Mouse (Mus musculus): Measurements from ENCODE around the gene Sacm1l.

The Sacm1l gene

DNA sequence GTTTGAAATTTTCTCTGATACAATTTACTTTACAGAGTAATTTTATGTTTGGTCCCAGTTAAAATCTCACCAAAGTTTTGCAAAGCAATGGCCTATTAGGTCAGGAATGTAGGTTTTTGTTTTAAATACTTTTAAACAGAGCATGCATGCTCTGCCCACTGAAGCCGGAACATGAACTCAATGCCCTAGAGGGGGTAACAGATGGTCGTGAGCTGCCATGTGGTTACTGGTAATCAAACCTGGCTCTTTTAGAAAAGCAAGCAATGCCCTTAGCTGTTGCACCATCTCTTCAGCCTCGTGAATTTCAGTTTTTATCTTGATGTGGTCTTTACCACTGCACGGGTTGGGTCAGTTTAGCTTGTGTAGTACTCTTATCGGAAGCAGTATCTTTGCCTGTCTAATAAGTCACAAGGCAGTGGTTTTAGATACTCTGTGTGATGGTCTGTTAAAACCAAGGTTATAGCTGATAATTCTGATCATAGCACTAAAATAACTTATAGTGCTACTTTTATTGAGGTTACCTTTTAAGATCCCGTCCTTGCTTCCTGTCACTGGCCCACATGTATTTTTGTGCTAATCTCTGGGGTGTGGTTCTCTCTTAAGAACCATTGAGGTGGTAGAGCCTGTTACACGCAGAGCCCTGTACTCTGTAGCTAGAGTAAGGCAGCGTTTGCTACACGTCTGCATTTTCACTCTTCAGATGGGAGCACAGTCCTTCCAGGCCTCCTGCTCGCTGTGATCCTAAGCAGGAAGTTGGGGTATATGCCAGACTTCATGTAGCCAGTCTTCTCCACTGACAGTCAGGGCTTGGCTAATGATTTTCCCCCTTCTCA lies 48.0 kb downstream of the Sacm1l start:
- DNase-seq (ENCODE audit: low spot score) = no peak

DNA sequence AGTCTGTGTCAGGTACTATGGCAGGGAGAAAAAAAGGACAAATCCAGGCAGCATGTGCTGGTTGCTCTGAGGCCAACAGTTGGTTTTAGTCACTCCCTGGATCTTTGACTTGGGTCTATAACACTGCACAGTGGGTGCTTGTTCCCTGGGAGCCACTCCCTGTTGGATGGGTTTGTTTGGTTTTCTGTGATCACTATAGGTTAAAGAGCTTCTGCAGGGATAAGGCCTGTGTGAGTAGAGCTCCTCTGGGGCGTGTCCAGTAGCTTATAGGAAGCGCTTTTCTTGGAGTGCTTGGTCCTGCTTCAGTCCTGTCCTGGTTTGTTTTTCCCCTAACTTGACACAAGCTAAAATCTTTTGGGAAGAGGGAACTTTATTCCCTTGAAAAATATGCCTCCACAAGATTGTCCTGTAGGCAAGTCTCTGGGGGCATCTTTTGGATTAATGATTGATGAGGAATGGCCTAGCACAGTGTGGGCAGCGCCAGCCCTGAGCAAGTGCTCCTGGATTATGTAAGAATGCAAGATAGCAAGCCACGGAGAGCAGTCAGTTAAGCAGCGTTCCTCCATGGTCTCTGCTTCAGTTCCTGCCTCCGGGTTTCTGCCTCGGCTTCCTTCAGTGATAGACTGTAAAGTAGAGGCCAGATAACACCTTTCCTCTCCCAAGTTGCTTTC lies 59.8 kb downstream of the Sacm1l start:
- DNase-seq (ENCODE audit: low spot score) = no peak

DNA sequence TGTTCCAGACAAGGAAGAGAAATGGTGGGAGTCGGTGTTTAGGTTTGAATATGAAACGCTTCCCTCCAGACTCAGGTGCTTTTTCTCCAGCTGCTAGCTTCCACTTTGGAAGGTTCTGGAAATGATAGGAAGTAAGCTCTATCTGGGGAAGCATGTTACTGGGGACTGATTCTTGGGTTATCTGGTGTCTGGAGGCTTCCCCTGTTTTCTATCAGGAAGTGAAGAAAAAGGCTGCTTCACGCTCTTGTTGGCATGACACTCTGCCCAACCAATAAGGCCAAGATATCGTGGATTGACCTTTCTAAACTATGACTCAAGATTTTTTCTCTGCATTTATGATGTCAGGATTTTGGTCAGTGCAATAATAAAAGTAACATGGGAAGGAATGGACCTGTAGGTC lies 65.6 kb downstream of the Sacm1l start:
- no peak for DNase-seq (ENCODE audit: low spot score)

DNA sequence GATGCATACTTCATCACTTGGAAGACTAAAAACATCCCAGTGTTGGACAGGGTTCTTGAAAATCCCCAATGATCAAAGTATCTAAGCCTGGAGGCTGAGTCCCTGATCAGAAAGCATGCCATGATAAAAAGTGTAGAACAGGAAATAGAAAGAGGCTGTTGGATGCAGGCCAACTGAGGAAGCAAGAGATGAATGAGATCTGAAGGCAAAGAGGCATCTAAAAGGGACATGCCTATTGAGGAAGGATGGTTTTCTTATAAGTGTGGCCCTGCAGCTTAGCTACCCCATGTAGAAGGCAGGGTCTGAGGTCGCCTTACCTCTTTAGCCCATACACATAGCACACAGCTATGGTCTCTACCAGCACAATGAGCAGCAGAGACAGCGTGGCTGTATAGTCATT lies 67.4 kb downstream of the Sacm1l start:
- DNase-seq (ENCODE audit: low spot score) = no peak

DNA sequence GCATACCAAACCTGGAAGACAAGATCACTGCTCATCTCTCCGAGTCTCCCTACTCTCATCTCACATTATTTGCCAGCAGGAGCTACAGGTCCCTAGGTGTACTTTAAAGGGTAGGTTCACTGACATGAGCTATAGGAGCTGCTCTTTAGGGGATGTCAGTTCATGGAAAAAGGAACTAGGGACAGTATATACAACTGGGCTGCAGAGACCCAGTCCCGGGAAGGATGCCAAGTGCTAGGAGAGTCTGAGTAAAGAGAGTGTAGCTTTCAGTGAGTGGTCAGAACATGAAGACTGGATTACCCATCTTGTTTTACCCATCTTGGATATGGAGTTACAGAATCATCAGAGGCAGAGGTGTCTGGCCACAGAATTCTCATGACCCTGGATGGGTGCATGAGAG lies 67.8 kb downstream of the Sacm1l start:
- no peak for DNase-seq (ENCODE audit: low spot score)

DNA sequence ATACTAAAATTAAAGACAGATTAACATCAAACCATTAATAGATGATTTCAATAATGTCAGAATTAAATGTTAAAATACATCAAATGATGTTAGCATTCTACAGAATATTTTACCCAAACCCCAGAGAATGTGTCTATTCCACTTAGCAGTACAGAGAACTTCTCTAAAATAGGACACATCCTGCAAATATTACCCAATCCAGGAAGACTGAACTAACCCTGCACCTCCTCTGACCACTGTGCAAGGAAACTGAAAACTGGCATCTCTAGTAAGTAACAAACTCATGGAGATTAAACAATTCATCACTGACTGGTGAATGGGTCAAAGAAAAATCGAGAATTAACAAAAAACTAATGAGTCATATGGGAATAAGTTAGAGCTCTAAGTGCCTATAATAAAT lies 72.0 kb downstream of the Sacm1l start:
- no peak for DNase-seq (ENCODE audit: low spot score)

DNA sequence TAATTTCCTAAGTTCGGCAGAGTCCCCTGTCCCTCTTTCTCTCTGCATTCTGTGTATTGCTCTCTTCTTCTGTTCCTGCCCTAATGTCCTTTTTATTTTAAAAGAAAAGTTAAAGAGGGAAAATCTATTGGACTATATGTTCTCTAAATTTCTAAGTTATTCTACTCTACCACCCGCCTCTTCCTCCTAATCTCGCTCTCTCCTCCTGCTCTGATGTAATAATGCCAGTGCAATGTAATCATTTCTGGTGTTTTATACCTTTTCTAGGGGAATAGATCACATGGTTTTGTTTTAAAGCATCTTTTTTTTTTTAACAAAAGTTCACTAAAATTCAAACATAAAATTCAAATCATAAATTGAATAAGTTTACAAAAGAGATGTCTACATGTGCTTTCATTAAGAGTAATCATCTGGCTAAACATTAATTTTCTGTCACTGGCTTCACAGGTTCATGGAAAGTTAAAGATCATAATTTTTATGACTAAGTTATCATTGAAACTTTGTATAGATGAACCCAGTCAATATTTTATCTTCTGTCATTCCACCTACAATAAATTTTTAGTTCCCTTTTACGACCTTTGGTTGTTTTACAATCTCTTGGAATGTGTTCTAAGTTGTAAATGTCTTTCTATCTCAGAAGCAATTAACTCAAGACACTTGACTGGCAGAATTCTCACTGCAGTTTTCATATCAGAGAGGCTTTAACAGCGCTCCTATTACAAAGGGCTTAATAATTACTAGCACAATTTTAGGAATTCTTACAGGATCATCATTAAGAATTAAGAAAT lies 90.9 kb downstream of the Sacm1l start:
- DNase-seq (ENCODE audit: low spot score) = no peak

DNA sequence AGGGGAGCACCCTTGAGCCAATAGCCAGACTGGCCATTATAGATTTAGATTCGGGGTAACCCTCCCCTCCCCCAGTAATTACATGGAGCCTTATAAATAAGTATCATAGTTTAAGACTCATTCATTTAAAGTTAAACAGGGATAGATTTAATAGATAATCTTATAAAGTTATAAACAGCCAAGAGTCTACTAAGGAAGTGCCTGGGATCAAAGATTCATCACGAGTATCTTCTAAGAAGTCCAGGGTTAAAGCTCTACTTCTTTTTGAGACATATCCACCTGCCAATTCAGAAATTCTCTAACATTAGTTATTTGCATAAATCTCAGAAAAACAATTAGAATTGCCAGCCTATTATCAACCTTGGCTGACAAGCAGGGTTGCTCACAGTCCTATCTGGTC lies 95.2 kb downstream of the Sacm1l start:
- no peak for DNase-seq (ENCODE audit: low spot score)

DNA sequence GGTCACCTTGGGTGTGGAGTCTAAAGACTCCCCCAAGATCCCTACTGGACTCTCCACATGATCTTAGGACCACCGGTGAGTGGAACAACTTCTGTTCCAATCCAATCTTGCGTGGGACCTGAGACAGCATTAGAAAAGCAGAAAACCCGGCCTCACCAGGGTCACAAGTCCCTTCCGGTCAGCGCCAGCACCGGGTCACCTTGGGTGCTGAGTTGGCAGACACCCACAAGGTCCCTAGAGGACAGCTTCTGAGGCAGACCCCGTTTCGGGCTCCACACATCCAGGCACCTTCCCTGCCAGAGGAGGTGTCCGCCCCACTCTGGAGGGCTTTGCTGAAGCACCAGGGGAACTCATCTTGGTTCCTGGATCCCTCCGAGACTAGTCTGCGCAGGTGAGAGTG lies 96.3 kb downstream of the Sacm1l start:
- DNase-seq (ENCODE audit: low spot score) = no peak

DNA sequence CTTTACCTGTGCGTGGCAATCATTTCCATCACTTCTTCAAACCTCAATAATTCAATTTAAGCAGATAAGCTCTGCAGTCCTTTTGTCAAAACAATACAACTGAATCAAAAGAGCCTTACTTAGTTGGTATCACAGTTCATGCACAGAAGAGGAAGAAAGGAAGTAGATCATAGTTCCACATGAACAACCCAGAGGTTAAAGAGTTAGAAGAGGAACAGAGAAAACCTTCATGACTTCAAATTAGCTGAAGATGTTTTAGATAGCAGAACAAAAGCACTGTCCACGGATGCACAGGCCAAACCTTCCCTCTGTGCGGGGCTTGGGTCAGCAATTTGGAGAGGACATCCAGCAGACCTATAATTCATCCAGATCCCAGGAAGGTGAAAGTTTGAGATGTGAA lies 102.1 kb downstream of the Sacm1l start:
- no peak for DNase-seq (ENCODE audit: low spot score)

DNA sequence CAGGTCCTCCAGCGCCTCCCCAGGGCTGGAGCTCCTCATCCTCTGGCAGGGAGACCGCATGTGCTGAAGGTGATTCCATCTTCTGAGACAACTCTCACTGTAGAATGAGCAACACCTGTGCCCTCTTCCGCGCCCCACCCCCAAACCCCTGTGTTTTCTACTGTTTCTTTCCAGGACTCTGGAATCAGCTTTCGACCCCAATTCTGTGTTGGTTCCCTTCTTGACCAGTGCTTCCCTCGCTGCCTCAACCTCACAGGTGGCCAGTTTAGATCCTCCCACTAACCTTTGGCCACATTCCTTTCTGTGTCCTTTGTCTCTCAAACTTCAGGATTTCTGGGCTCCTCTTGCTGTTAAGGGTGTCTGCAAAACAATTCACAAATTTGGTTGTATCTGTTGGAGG lies 102.7 kb downstream of the Sacm1l start, which contains the start of gene Slc6a20b:
Gene Slc6a20b (minus strand): TSS at position 285 of the 400 bp plus-strand sequence.
- no peak for DNase-seq (ENCODE audit: low spot score)

DNA sequence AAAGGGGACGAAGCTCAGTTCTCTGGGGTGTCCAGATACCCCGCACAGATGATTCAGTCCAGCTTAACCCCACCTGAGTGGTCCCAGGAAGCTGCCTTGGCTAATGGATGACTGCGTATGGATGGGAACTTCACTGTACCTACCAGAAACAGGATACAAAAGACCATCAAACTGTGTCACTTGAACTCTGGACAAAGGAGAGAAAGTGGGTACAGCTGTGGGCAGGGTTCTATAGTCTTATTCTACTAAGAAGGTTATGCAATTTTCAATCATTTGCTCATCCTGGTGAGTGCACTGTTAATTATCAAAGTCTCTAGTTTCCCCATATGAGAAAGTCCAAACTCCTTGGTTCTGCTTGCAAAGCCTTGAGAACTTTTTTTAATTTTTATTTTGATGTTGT lies 103.4 kb downstream of the Sacm1l start:
- DNase-seq (ENCODE audit: low spot score) = no peak

DNA sequence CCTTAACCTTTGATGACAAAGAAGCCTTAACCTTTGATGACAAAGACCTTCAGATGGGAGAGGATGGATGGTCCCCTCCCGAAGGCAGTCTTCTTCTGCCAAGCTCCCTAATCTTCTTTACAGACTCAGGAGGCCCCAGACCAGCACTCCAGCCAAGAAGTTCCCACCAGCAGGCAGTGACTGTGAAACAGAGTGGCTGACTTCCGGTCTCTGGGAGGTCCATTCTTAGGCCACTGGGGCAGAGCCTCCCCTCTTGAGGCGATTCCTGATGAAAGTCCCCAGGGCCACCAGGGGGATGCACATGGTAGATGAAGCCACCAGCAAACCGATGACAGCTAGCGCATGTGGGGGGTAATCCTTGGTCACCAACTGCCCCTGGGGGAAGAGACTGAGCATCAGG lies 107.2 kb downstream of the Sacm1l start:
- no peak for DNase-seq (ENCODE audit: low spot score)

DNA sequence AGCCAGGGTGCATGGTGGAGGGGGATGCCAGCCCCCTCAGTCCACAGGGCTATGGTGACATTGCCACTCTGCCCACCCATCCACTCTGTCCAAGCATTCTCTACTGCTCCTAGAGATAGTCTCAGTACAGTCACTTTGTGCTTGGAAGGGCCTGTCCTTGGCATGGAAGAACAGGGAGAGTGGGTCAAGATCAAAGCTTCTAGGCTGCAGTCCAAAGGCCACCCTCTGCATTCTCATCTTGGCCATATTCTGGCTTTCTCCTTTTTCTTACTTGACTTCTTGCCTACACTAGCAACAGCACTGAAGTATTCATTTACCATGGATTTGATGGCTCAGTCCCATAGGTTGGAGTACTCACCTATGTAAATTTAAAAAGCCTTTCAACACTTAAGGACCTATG lies 108.7 kb downstream of the Sacm1l start:
- DNase-seq (ENCODE audit: low spot score) = no peak

DNA sequence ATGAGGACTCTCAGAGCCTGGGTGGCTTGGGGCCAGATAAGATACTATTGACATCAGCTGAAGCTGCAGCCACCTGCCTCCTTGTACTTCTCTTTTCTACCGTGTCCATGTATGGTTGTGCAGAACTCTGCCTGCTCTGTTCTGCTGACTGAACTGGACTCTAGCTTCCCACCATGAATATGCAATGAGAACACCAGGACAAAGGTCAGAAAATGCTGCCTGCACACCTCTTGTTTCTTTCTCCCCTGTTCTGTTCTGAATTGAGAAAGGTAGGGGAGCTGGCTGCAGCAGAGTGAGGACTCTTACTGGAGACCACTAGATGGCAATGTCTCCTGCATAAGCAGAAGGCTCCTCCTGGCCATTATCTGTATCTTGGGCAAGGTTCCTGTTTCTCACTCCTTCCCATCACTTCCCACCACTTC lies 109.1 kb downstream of the Sacm1l start:
- no peak for DNase-seq (ENCODE audit: low spot score)

DNA sequence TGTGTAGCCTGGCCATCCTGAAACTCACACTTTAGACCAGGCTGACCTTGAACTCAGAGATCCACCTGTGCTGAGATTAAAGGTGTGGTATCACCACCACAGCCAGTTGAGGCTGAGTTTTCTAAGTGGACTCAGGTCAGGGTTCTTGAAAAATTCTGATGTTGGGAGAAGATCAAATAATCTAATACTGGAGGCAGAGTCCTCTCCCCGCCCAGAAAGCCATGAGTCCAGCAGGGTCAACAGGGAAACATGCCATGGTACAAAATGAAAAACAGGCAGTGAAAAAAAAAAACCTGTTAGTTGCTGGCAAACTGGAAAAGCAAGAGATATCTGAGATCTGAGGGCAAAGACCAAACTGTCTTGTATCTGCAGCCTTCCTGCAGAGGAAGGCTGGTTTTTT lies 110.5 kb downstream of the Sacm1l start:
- DNase-seq (ENCODE audit: low spot score) = no peak

Data from ovary, postnatal 36 days (tissue).